Mouse (Mus musculus) embryonic facial prominence, embryonic 14.5 days (tissue): ENCODE data around the gene Sirt2. TPM values are rescaled to one million over a fixed set of nuclear protein-coding genes. Genes with fewer than 3 reads are reported as not detected.
A peak's percentile ranks its signal among the peaks of the same experiment; 100 is the strongest.

Experiments
- ATAC-seq: fragments of 200-750 bp; cut with Nextera tagmentation; 2 replicates; pipeline ENCODE4 v1.8.0; 2017; ENCODE audit warnings: low read depth, moderate number of reproducible peaks, moderate TSS enrichment
- DNase-seq: peaks from one replicate; pipeline ENCODE4 v3.0.0-alpha.2; 2015; ENCODE audit warnings: low spot score
- H3K27ac ChIP-seq: fragments of 300-500 bp; sonication (generic); replicated peaks from 2 replicates; pipeline ENCODE4 v1.5.1; 2014; ENCODE audit warnings: low read depth, mild to moderate bottlenecking, low read length, moderate library complexity
- H3K27me3 ChIP-seq: fragments of 300-500 bp; sonication (generic); replicated peaks from 2 replicates; pipeline ENCODE4 v1.6.1; 2014; ENCODE audit warnings: low read length; ENCODE audit not compliant: control insufficient read depth, insufficient read depth
- H3K36me3 ChIP-seq: fragments of 300-500 bp; sonication (generic); 2 replicates; pipeline ENCODE4 v1.6.1; 2014; ENCODE audit warnings: low read length, mixed read lengths; ENCODE audit not compliant: control insufficient read depth, insufficient read depth
- H3K4me1 ChIP-seq: fragments of 300-500 bp; sonication (generic); 2 replicates; pipeline ENCODE4 v1.6.1; 2014; ENCODE audit warnings: antibody characterized with exemption, low read length; ENCODE audit not compliant: control insufficient read depth, insufficient read depth
- H3K4me2 ChIP-seq: fragments of 300-500 bp; sonication (generic); 2 replicates; pipeline ENCODE4 v1.6.1; 2014; ENCODE audit warnings: low read depth, mild to moderate bottlenecking, low read length, moderate library complexity, mixed read lengths
- H3K4me3 ChIP-seq: fragments of 300-500 bp; sonication (generic); 2 replicates; pipeline ENCODE4 v1.5.1; 2014; ENCODE audit warnings: low read depth, mild to moderate bottlenecking, low read length
- H3K9ac ChIP-seq: fragments of 300-500 bp; sonication (generic); 2 replicates; pipeline ENCODE4 v1.6.1; 2014; ENCODE audit warnings: low read depth, mild to moderate bottlenecking, low read length, moderate library complexity, mixed read lengths
- H3K9me3 ChIP-seq: fragments of 300-500 bp; sonication (generic); 2 replicates; pipeline ENCODE4 v1.6.1; 2016; ENCODE audit warnings: low read length; ENCODE audit not compliant: control insufficient read depth
- WGBS: fragments of 180-500 bp; shearing (Covaris S2); extraction: QIAGEN DNeasy Blood & Tissue Kit; methylation state at CpG from one replicate; pipeline ENCODE4 v1.1.7; 2014; 5-methylcytosine and 5-hydroxymethylcytosine counted together
- polyA plus RNA-seq: library from polyadenylated mRNA; unstranded; fragments of >200 nt; fragmentation: Nextera tagmentation; extraction: Ambion mirVana; gene quantifications from 2 replicates; pipeline ENCODE4 v1.2.1, GENCODE M21; 2014

The Sirt2 gene
- polyA plus RNA-seq, 1 experiment from 2014 or later = 76.8 TPM

DNA sequence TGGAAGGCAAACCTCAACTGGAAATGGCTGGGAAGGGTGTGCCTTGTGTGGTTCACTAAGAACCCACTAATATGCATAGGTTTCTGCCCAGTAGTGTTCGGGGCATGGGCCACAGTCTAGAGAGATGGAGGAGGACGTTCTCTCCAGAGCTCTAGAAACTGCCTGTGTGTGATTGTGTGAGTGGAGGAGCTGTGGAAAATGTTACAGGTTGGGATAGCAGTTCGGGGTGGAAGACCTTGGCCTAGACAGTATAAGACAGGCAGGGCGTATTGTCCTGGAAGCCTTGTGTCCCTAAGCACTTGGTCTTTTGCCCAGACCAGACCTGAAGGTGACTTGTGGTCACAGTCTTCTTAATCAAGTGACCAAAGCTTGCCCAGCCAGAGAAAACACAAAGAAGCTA, 45.9 kb downstream of the Sirt2 start:
- Histone ChIP-seq H3K4me1 (peaks cover 24% of the 10 kb centered on the region), H3K9ac (peak overlapping the region; percentile 98), H3K36me3 (peaks cover 56% of the 10 kb centered on the region), H3K4me2 (peak overlapping the region; percentile 89), H3K27ac (no peak overlapping the region), H3K9me3 (no peaks in the 10 kb centered on the region), H3K27me3 (no peaks in the 10 kb centered on the region), H3K4me3 (peak overlapping the region; percentile 86)
- 50% methylated on average over 4 of the region's 4 CpGs for WGBS
- no peak for ATAC-seq
- DNase-seq = no peak

- H3K9ac ChIP-seq = peak overlapping the region; percentile 98; the same call in 1 of the 2 replicates
- ATAC-seq = no peak
- no peak for DNase-seq
- peak overlapping the region; percentile 89 for H3K4me2 ChIP-seq
- H3K27ac ChIP-seq = no peak overlapping the region
- H3K9me3 ChIP-seq = no peaks in the 10 kb centered on the region
- WGBS = 77% methylated on average over 5 of the region's 5 CpGs
- peaks cover 19% of the 10 kb centered on the region for H3K4me1 ChIP-seq
- H3K27me3 ChIP-seq = no peaks in the 10 kb centered on the region
- peak overlapping the region; percentile 86 for H3K4me3 ChIP-seq
- H3K36me3 ChIP-seq = peaks cover 62% of the 10 kb centered on the region
Measured at GRCm38 (mm10) chr7:28812949-28813348, 46.4 kb downstream of the Sirt2 start.

DNA sequence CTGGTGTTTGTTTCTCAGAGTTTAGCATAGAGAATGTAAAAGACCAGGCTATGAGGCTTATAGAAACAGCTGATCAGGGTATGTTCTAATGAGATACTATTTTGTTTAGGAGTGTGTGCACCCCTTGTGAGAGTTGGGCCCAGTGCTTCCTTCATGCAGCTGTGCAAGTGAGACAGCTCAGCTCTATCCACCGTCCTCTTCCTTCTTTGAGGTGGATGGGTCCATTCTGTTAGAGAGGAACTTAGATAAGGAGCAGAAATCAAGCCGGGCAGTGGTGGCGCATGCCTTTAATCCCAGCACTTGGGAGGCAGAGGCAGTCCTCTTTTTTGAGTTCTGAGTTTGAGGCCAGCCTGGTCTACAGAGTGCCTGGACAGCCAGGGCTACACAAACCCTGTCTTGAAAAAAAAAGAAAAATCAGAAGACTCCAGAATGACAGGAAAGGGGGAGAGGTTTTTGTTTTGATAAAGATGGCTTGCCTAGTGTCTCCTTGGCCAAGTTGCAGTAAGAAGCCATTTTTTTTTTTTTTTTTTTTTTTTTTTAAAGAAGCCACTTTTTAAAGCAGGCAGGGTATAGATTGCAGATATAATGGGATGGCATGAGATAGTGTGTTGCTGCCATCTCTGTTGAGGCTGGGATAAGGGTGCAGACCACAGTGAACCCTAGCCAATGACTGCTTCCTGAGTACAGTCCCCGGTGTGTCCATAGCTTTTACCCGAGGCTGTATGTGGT, 47.9 kb downstream of the Sirt2 start:
- Histone ChIP-seq H3K9me3 (no peaks in the 10 kb centered on the region), H3K4me3 (no peak overlapping the region), H3K27me3 (no peaks in the 10 kb centered on the region), H3K27ac (no peak overlapping the region), H3K4me1 (peaks cover 15% of the 10 kb centered on the region), H3K9ac (no peak overlapping the region), H3K4me2 (no peak overlapping the region), H3K36me3 (peaks cover 77% of the 10 kb centered on the region)
- no peak for ATAC-seq
- no peak for DNase-seq
- 85% methylated on average over 5 of the region's 5 CpGs for WGBS

DNA sequence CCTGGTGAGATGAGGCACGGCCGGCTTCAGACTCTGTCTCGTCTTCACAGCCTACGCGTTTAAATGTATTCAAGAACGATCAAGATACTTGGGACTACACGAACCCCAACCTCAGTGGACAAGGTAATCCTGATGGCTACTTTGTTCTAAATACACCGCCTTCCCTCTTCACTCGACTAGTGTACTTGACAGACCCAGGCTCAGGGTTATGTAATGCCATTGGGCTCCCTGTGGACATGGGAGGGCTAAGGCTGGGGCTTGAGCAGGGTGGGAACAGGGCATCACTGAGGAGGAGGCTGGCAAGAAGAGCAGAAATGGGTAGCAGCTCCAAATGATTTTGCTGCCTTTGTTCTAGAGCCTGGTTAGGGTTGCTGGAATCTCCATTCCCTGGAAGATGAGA, 48.7 kb downstream of the Sirt2 start:
- 89% methylated on average over 9 of the region's 9 CpGs for WGBS
- Histone ChIP-seq H3K9ac (no peak overlapping the region), H3K4me3 (no peak overlapping the region), H3K27ac (no peak overlapping the region), H3K36me3 (peaks cover 84% of the 10 kb centered on the region), H3K4me2 (no peak overlapping the region), H3K27me3 (no peaks in the 10 kb centered on the region), H3K9me3 (no peaks in the 10 kb centered on the region), H3K4me1 (peaks cover 15% of the 10 kb centered on the region)
- DNase-seq (no peak), ATAC-seq (no peak)

GRCm38 (mm10) chr7:28816201-28816600, 49.7 kb downstream of the Sirt2 start:
- Histone ChIP-seq H3K27me3 (no peaks in the 10 kb centered on the region), H3K9me3 (no peaks in the 10 kb centered on the region), H3K4me2 (no peak overlapping the region), H3K27ac (no peak overlapping the region), H3K9ac (no peak overlapping the region), H3K36me3 (peaks cover 94% of the 10 kb centered on the region), H3K4me3 (no peak overlapping the region), H3K4me1 (peaks cover 15% of the 10 kb centered on the region)
- WGBS = 86% methylated on average over 9 of the region's 9 CpGs
- ATAC-seq (no peak), DNase-seq (no peak)

- Histone ChIP-seq H3K36me3 (peaks cover 100% of the 10 kb centered on the region), H3K4me3 (no peak overlapping the region), H3K4me1 (peaks cover 15% of the 10 kb centered on the region), H3K9me3 (no peaks in the 10 kb centered on the region), H3K4me2 (no peak overlapping the region), H3K9ac (no peak overlapping the region), H3K27ac (no peak overlapping the region), H3K27me3 (no peaks in the 10 kb centered on the region)
- no peak for ATAC-seq
- WGBS = 93% methylated on average over 10 of the region's 10 CpGs
- DNase-seq = no peak
Measured at GRCm38 (mm10) chr7:28816920-28817319, 50.4 kb downstream of the Sirt2 start.

DNA sequence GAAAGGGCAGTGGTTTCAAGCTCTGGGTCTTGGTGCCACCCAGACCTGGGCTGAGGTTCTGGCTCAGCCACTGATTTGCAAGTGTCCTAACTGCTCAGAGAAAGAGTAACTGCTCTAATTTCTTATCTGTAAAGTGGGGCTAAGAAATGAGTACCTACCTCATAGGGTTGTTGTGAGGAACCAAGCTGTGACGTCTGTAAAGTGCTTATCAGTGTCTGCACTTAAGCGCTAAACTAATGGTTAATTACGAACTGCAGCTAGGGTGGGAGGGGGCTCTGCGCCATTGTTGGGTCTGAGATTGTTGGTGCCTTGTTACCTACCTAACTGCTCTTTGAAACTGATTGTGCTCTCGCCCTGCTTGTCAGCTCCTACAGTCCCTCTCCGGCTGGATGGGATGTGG, 51.0 kb downstream of the Sirt2 start:
- Histone ChIP-seq H3K36me3 (peaks cover 100% of the 10 kb centered on the region), H3K9me3 (no peaks in the 10 kb centered on the region), H3K27me3 (no peaks in the 10 kb centered on the region), H3K4me3 (no peak overlapping the region), H3K4me1 (peaks cover 10% of the 10 kb centered on the region), H3K4me2 (no peak overlapping the region), H3K9ac (no peak overlapping the region), H3K27ac (no peak overlapping the region)
- DNase-seq (no peak), ATAC-seq (no peak)
- WGBS = 71% methylated on average over 6 of the region's 6 CpGs

DNA sequence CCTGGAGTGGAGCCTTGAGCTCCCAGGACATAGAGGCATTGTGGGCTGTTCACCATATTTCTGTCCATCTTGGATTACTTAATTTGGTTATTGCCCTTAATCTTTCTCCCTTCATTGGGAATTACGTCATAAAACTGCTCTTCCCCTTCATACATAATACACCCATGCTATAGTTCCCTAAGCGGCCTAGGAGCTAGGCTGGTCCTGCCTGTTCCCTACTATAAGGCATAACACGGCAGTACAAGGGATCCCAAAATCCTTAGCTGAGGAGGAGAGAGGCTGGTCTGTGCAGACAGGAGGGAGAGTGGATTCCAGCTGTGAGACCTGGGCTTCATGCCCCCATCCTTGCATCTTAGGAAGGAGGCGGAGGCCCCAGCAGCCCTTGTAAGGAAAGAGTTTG, 51.4 kb downstream of the Sirt2 start:
- H3K4me1 ChIP-seq = peaks cover 7% of the 10 kb centered on the region; the same call in 1 of the 2 replicates
- ATAC-seq = no peak

DNA sequence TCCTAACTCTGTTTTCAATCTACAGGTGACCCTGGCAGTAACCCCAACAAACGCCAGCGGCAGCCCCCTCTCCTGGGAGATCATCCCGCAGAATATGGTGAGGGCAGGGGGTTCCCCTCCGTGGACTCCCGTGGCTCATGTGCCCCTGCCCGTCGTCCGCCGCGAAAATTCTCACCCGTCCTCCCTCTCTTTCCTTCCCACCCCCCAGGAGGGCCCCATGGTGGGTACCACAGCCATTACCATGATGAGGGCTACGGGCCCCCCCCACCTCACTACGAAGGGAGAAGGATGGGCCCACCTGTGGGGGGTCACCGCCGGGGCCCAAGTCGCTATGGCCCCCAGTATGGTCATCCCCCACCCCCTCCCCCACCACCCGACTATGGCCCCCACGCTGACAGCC, 51.9 kb downstream of the Sirt2 start:
- Histone ChIP-seq H3K9ac (0 out of 2 replicates have a peak overlapping the region, but pooled peaks have one; percentile 8), H3K36me3 (peaks cover 100% of the 10 kb centered on the region), H3K4me2 (no peak overlapping the region), H3K4me1 (0 out of 2 replicates have a peak, but pooled peaks cover 3% of the 10 kb centered on the region), H3K9me3 (no peaks in the 10 kb centered on the region), H3K27me3 (no peaks in the 10 kb centered on the region), H3K27ac (no peak overlapping the region), H3K4me3 (no peak overlapping the region)
- WGBS = 78% methylated on average over 17 of the region's 18 CpGs
- DNase-seq (no peak), ATAC-seq (no peak)

More for the DNA sequence above, 51.4 kb downstream of the Sirt2 start:
- H3K27ac ChIP-seq = 0 out of 2 replicates have a peak overlapping the region, but pooled peaks have one; percentile 21
- 84% methylated on average over 4 of the region's 4 CpGs for WGBS
- H3K4me3 ChIP-seq = no peak overlapping the region
- H3K4me2 ChIP-seq = no peak overlapping the region
- 0 out of 2 replicates have a peak overlapping the region, but pooled peaks have one; percentile 8 for H3K9ac ChIP-seq
- H3K27me3 ChIP-seq = no peaks in the 10 kb centered on the region
- no peak for DNase-seq
- H3K9me3 ChIP-seq = no peaks in the 10 kb centered on the region
- peaks cover 100% of the 10 kb centered on the region for H3K36me3 ChIP-seq
